Mouse (Mus musculus) midbrain, embryonic 12.5 days (tissue): Measurements from ENCODE around the gene Rnh1. TPM values are rescaled to one million over a fixed set of nuclear protein-coding genes. Genes with fewer than 3 reads are reported as not detected.
A peak's percentile ranks its signal among the peaks of the same experiment; 100 is the strongest.

ENCODE experiments used
- ATAC-seq: fragments of 200-750 bp; cut with Nextera tagmentation; 2 replicates; pipeline ENCODE4 v1.8.0; 2017; ENCODE audit warnings: low read depth, moderate TSS enrichment, moderate library complexity; ENCODE audit not compliant: low FRiP score
- H3K27ac ChIP-seq: fragments of 300-500 bp; sonication (generic); replicated peaks from 2 replicates; pipeline ENCODE4 v1.5.1; 2016; ENCODE audit warnings: mild to moderate bottlenecking
- H3K27me3 ChIP-seq: fragments of 300-500 bp; sonication (generic); 2 replicates; pipeline ENCODE4 v1.6.1; 2016; ENCODE audit warnings: mild to moderate bottlenecking
- H3K36me3 ChIP-seq: fragments of 300-500 bp; sonication (generic); 2 replicates; pipeline ENCODE4 v1.6.1; 2016
- H3K4me1 ChIP-seq: fragments of 300-500 bp; sonication (generic); 2 replicates; pipeline ENCODE4 v1.6.1; 2016
- H3K4me2 ChIP-seq: fragments of 300-500 bp; sonication (generic); replicated peaks from 2 replicates; pipeline ENCODE4 v1.6.1; 2016; ENCODE audit warnings: mild to moderate bottlenecking, moderate library complexity
- H3K4me3 ChIP-seq: fragments of 300-500 bp; sonication (generic); 2 replicates; pipeline ENCODE4 v1.5.1; 2016; ENCODE audit warnings: mild to moderate bottlenecking
- H3K9ac ChIP-seq: fragments of 300-500 bp; sonication (generic); replicated peaks from 2 replicates; pipeline ENCODE4 v1.6.1; 2016; ENCODE audit warnings: mild to moderate bottlenecking, moderate library complexity
- H3K9me3 ChIP-seq: fragments of 300-500 bp; sonication (generic); 2 replicates; pipeline ENCODE4 v1.6.1; 2016; ENCODE audit warnings: mild to moderate bottlenecking
- WGBS: fragments of 180-500 bp; shearing (Covaris S2); methylation state at CpG from one replicate; pipeline ENCODE4 v1.1.7; 2016; 5-methylcytosine and 5-hydroxymethylcytosine counted together
- polyA plus RNA-seq: library from polyadenylated mRNA; unstranded; fragments of >200 nt; fragmentation: Nextera tagmentation; extraction: Ambion mirVana; gene quantifications from 2 replicates; pipeline ENCODE4 v1.2.1, GENCODE M21; 2016

Gene Rnh1
- polyA plus RNA-seq, 1 experiment from 2014 or later: 54.9 TPM

GRCm38 (mm10) chr7:141146043-141146595 lies 26.5 kb downstream of the Rnh1 start:
- peaks cover 39% of the 10 kb centered on the region for H3K36me3 ChIP-seq
- 96% methylated on average over 12 of the region's 12 CpGs for WGBS

GRCm38 (mm10) chr7:141145403-141145802 lies 27.3 kb downstream of the Rnh1 start:
- no peak overlapping the region for H3K9ac ChIP-seq
- no peak overlapping the region for H3K27ac ChIP-seq
- H3K9me3 ChIP-seq: no peaks in the 10 kb centered on the region
- peaks cover 34% of the 10 kb centered on the region for H3K36me3 ChIP-seq
- H3K4me3 ChIP-seq: no peak overlapping the region
- 71% methylated on average over 1 of the region's 1 CpGs for WGBS
- ATAC-seq: no peak
- H3K4me1 ChIP-seq: no peaks in the 10 kb centered on the region
- H3K4me2 ChIP-seq: no peak overlapping the region
- no peaks in the 10 kb centered on the region for H3K27me3 ChIP-seq

More at GRCm38 (mm10) chr7:141146043-141146595, 26.5 kb downstream of the Rnh1 start:
- no peak for ATAC-seq
- H3K4me3 ChIP-seq: no peak overlapping the region
- H3K9ac ChIP-seq: no peak overlapping the region
- no peaks in the 10 kb centered on the region for H3K9me3 ChIP-seq
- H3K4me1 ChIP-seq: no peaks in the 10 kb centered on the region
- no peak overlapping the region for H3K4me2 ChIP-seq
- no peak overlapping the region for H3K27ac ChIP-seq
- no peaks in the 10 kb centered on the region for H3K27me3 ChIP-seq

- Histone ChIP-seq H3K4me2 (no peak overlapping the region), H3K27ac (no peak overlapping the region), H3K4me1 (no peaks in the 10 kb centered on the region), H3K36me3 (peaks cover 34% of the 10 kb centered on the region), H3K4me3 (no peak overlapping the region), H3K9ac (no peak overlapping the region), H3K9me3 (no peaks in the 10 kb centered on the region), H3K27me3 (no peaks in the 10 kb centered on the region)
- ATAC-seq: no peak
- 93% methylated on average over 3 of the region's 3 CpGs for WGBS
These were observed 28.0 kb downstream of the Rnh1 start for GRCm38 (mm10) chr7:141144650-141145049.

GRCm38 (mm10) chr7:141143861-141144260 lies 28.8 kb downstream of the Rnh1 start:
- Histone ChIP-seq H3K9me3 (no peaks in the 10 kb centered on the region), H3K4me3 (no peak overlapping the region), H3K9ac (no peak overlapping the region), H3K4me1 (no peaks in the 10 kb centered on the region), H3K4me2 (no peak overlapping the region), H3K36me3 (peaks cover 34% of the 10 kb centered on the region), H3K27ac (no peak overlapping the region), H3K27me3 (no peaks in the 10 kb centered on the region)
- 83% methylated on average over 2 of the region's 2 CpGs for WGBS
- ATAC-seq: no peak

- Histone ChIP-seq H3K27ac (no peak overlapping the region), H3K4me1 (no peaks in the 10 kb centered on the region), H3K4me2 (no peak overlapping the region), H3K9ac (no peak overlapping the region), H3K9me3 (no peaks in the 10 kb centered on the region), H3K4me3 (no peak overlapping the region), H3K27me3 (no peaks in the 10 kb centered on the region), H3K36me3 (peaks cover 41% of the 10 kb centered on the region)
- no peak for ATAC-seq
- WGBS: 54% methylated on average over 5 of the region's 5 CpGs
These were observed 29.5 kb downstream of the Rnh1 start for GRCm38 (mm10) chr7:141143112-141143511.

GRCm38 (mm10) chr7:141141326-141141725 lies 31.3 kb downstream of the Rnh1 start:
- H3K4me3 ChIP-seq: no peak overlapping the region
- H3K27me3 ChIP-seq: no peaks in the 10 kb centered on the region
- H3K27ac ChIP-seq: no peak overlapping the region
- 94% methylated on average over 4 of the region's 4 CpGs for WGBS
- no peak overlapping the region for H3K9ac ChIP-seq
- H3K4me1 ChIP-seq: no peaks in the 10 kb centered on the region
- no peak overlapping the region for H3K4me2 ChIP-seq
- no peak for ATAC-seq
- no peaks in the 10 kb centered on the region for H3K9me3 ChIP-seq
- H3K36me3 ChIP-seq: peaks cover 46% of the 10 kb centered on the region

GRCm38 (mm10) chr7:141131904-141132755 lies 40.5 kb downstream of the Rnh1 start:
- ATAC-seq: no peak
- peak overlapping the region; percentile 94 for H3K9ac ChIP-seq
- H3K27ac ChIP-seq: no peak overlapping the region
- H3K4me2 ChIP-seq: peak overlapping the region; percentile 91
- H3K27me3 ChIP-seq: peaks cover 8% of the 10 kb centered on the region
- peaks cover 22% of the 10 kb centered on the region for H3K36me3 ChIP-seq
- 61% methylated on average over 12 of the region's 12 CpGs for WGBS
- H3K9me3 ChIP-seq: no peaks in the 10 kb centered on the region
- H3K4me3 ChIP-seq: peak overlapping the region; percentile 80
- peaks cover 18% of the 10 kb centered on the region for H3K4me1 ChIP-seq

GRCm38 (mm10) chr7:141131024-141131820 lies 41.4 kb downstream of the Rnh1 start:
- Histone ChIP-seq H3K27ac (peak overlapping the region; percentile 61), H3K9me3 (no peaks in the 10 kb centered on the region)
- WGBS: under 1% methylated on average over 59 of the region's 59 CpGs

GRCm38 (mm10) chr7:141123517-141123856 lies 49.2 kb downstream of the Rnh1 start:
- peak overlapping the region; percentile 62 for H3K4me3 ChIP-seq
- peak overlapping the region; percentile 83 for H3K27ac ChIP-seq
- 0 out of 2 replicates have a peak, but pooled peaks cover under 1% of the 10 kb centered on the region for H3K27me3 ChIP-seq
- 3% methylated on average over 15 of the region's 15 CpGs for WGBS
- ATAC-seq: no peak; the same call in 1 of the 2 replicates
- H3K4me2 ChIP-seq: peak overlapping the region; percentile 67
- H3K4me1 ChIP-seq: peaks cover 4% of the 10 kb centered on the region; the same call in 1 of the 2 replicates
- no peaks in the 10 kb centered on the region for H3K36me3 ChIP-seq
- peak overlapping the region; percentile 68 for H3K9ac ChIP-seq
- no peaks in the 10 kb centered on the region for H3K9me3 ChIP-seq

More at GRCm38 (mm10) chr7:141131024-141131820, 41.4 kb downstream of the Rnh1 start:
- ATAC-seq: peak; percentile 99
- peak overlapping the region; percentile 80 for H3K4me3 ChIP-seq
- peaks cover 8% of the 10 kb centered on the region for H3K27me3 ChIP-seq
- peaks cover 13% of the 10 kb centered on the region for H3K36me3 ChIP-seq
- H3K4me1 ChIP-seq: peaks cover 18% of the 10 kb centered on the region
- H3K4me2 ChIP-seq: peak overlapping the region; percentile 91
- peak overlapping the region; percentile 94 for H3K9ac ChIP-seq

GRCm38 (mm10) chr7:141122689-141123516 lies 49.8 kb downstream of the Rnh1 start:
- no peaks in the 10 kb centered on the region for H3K9me3 ChIP-seq
- H3K27me3 ChIP-seq: peaks cover 6% of the 10 kb centered on the region
- 3% methylated on average over 29 of the region's 29 CpGs for WGBS
- H3K4me3 ChIP-seq: peak overlapping the region; percentile 62
- peak overlapping the region; percentile 67 for H3K4me2 ChIP-seq
- H3K9ac ChIP-seq: peak overlapping the region; percentile 68
- H3K4me1 ChIP-seq: peaks cover 4% of the 10 kb centered on the region; the same call in 1 of the 2 replicates
- peak overlapping the region; percentile 83 for H3K27ac ChIP-seq
- no peaks in the 10 kb centered on the region for H3K36me3 ChIP-seq
- ATAC-seq: peak; percentile 96

GRCm38 (mm10) chr7:141122245-141122644 lies 50.4 kb downstream of the Rnh1 start, which contains the start of gene Ptdss2:
Gene Ptdss2 (plus strand): TSS chr7:141122382.
- Histone ChIP-seq H3K4me3 (peak within 1 kb of the TSS; percentile 62), H3K27ac (peak within 1 kb of the TSS; percentile 83), H3K9me3 (no peaks in the 10 kb centered on the region), H3K27me3 (peaks cover 10% of the 10 kb centered on the region), H3K4me1 (peaks cover 4% of the 10 kb centered on the region; the same call in 1 of the 2 replicates), H3K9ac (peak within 1 kb of the TSS; percentile 68), H3K4me2 (peak within 1 kb of the TSS; percentile 67), H3K36me3 (no peaks in the 10 kb centered on the region)
- WGBS: 56% methylated on average over 14 of the region's 14 CpGs
- no peak for ATAC-seq
